Mouse (Mus musculus) heart, adult 11 months (tissue): ENCODE measurements around the gene Bcl9l.
A peak's percentile ranks its signal among the peaks of the same experiment; 100 is the strongest.

Experiments used
- DNase-seq: peaks from one replicate; pipeline ENCODE4 v3.0.0; 2022

The Bcl9l gene

GRCm38 (mm10) chr9:44483510-44484044, 952 bp downstream of the Bcl9l start:
- DNase-seq: peak; percentile 98

GRCm38 (mm10) chr9:44484311-44485104, 1.9 kb downstream of the Bcl9l start:
- peak; percentile 95 for DNase-seq

- DNase-seq: no peak
Observed at GRCm38 (mm10) chr9:44485105-44485515, 2.5 kb downstream of the Bcl9l start.

- DNase-seq: peak; percentile 94
Observed at GRCm38 (mm10) chr9:44485516-44486161, 3.0 kb downstream of the Bcl9l start.

GRCm38 (mm10) chr9:44486335-44486734, 3.7 kb downstream of the Bcl9l start:
- DNase-seq: peak; percentile 97

GRCm38 (mm10) chr9:44486741-44487421, 4.3 kb downstream of the Bcl9l start:
- DNase-seq: peak; percentile 98

GRCm38 (mm10) chr9:44487441-44487840, 4.8 kb downstream of the Bcl9l start:
- peak; percentile 99 for DNase-seq

GRCm38 (mm10) chr9:44488416-44488815, 5.8 kb downstream of the Bcl9l start:
- DNase-seq: no peak

- DNase-seq: peak; percentile 98
Observed at GRCm38 (mm10) chr9:44488855-44489381, 6.3 kb downstream of the Bcl9l start.

GRCm38 (mm10) chr9:44489651-44490085, 7.0 kb downstream of the Bcl9l start:
- DNase-seq: peak; percentile 92

GRCm38 (mm10) chr9:44490086-44490967, 7.7 kb downstream of the Bcl9l start:
- peak; percentile 94 for DNase-seq

- no peak for DNase-seq
Observed at GRCm38 (mm10) chr9:44491351-44491750, 8.7 kb downstream of the Bcl9l start.

GRCm38 (mm10) chr9:44492631-44493461, 10.2 kb downstream of the Bcl9l start:
- DNase-seq: peak; percentile 97

GRCm38 (mm10) chr9:44494261-44494862, 11.7 kb downstream of the Bcl9l start:
- DNase-seq: peak; percentile 96

- DNase-seq: peak; percentile 95
Observed at GRCm38 (mm10) chr9:44494863-44495809, 12.5 kb downstream of the Bcl9l start.

- DNase-seq: peak; percentile 89
Observed at GRCm38 (mm10) chr9:44495810-44496344, 13.3 kb downstream of the Bcl9l start.

- DNase-seq: peak; percentile 91
Observed at GRCm38 (mm10) chr9:44496803-44497461, 14.3 kb downstream of the Bcl9l start.

GRCm38 (mm10) chr9:44497624-44498377, 15.2 kb downstream of the Bcl9l start:
- DNase-seq: peak; percentile 96
